Mouse (Mus musculus): ENCODE data around the gene Specc1. TPM values are rescaled to one million over a fixed set of nuclear protein-coding genes. Genes with fewer than 3 reads are reported as not detected.
"Not testable (repeated sequence)": the region's sequence is repeated elsewhere in the genome, so short reads cannot be mapped to it uniquely, and the experiment has no call there.

Specc1 gene
- 10 to 100 TPM; 16.3 to 22.4 TPM for total RNA-seq (2021)
- long read RNA-seq, experiment 1, partial matches to known transcripts, result 0 of 3 reads
- long read RNA-seq, experiment 1, other reads (novel, unspliced or antisense), result 2 of 3 reads
- long read RNA-seq, experiment 2, full-length matches to known transcripts, result 6 of 22 reads
- long read RNA-seq, experiment 2, partial matches to known transcripts, result 3 of 22 reads
- long read RNA-seq, experiment 2, other reads (novel, unspliced or antisense), result 13 of 22 reads

DNA sequence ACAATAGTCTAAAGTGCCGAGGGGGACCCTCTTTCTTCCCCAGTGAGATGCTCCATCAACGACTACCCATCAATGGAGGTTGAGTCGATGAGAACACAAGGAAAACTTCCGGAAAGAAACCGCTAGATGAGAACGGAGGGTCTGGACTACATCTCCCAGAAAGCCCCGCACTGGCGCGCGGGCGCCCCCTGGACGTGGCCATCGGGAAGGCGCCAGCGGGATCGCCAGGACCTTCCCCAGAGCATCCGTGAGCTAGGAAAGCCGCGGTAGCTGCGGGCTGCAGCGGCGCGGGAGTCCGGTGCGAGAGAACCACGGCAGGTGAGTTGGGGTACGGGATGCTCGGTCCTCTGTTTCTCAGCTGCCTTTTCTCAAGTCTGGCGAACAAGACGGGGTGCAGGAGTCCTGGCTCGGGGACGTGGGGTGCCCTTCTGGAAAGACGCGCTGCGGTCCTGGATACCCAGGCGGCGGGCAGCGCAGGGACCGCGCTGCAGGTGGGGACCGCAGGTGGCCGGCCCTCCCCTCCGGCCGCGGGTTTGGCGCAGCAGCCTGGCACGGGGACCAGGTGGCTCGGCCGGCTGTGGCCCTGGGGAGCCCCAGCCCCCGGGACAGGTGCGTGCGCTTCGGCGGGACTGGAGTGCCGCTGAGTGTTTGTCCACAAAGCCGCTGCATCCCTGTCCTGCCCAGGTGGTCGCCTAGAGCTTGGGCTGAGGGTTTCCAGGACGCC, at the start of gene Specc1:
Gene Specc1, plus strand, starts transcription at position 192 of the 724 bp plus-strand sequence.
- DNase-seq (ENCODE audit: low spot score in 2 of 2), result peak; percentile 82 to 89

DNA sequence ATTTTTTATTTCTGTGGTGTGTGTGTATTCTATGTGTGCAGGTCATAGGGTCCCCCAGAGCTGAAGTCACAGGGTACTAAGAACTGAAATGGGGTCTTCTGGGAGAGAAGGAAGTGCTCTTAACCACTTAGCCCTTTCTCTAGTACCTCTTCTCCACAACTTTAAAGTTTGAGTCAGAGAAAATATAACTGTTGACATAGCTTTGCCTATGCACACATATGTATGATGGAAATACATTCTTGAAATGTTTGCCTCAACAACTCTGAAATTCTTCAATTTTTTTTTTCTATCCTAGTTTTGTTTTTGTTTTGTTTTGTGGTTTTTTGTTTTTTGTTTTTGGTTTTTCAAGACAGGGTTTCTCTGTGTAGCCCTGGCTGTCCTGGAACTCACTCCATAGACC, 48.2 kb upstream of the Specc1 start:
- no peak for DNase-seq (ENCODE audit: low spot score in 2 of 2)

- DNase-seq (ENCODE audit: low spot score in 2 of 2), result no peak
Measured at GRCm38 (mm10) chr11:61919702-61920101, 36.9 kb upstream of the Specc1 start.

DNA sequence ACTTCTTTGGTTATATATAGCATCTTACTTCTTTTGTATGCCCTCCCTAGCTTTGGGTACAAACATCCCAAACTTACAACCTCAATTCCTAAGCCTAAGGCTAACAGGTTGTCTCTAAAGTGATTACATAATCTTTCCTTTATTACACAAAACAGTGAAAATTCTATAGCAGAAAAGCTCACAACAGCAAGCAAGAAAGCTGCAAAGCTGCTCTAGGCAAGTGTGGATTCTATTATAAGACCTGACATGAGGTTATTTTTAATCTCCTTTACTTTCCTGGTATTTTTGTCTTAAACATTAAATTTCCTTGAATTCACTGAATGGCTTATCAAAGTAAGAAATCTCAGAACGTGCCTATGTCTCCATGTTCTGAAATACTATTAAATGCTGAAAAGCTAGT, 33.3 kb upstream of the Specc1 start:
- DNase-seq (ENCODE audit: low spot score in 2 of 2), result no peak

- no peak for DNase-seq (ENCODE audit: low spot score in 2 of 2)
Measured at GRCm38 (mm10) chr11:61929323-61930097, 27.1 kb upstream of the Specc1 start.

- peak; percentile 89 to 91 for DNase-seq (ENCODE audit: low spot score in 2 of 2)
Measured at GRCm38 (mm10) chr11:61930098-61930517, 26.5 kb upstream of the Specc1 start, which contains the start of gene Akap10. TSS of gene Akap10 (minus strand) at chr11:61930252.

DNA sequence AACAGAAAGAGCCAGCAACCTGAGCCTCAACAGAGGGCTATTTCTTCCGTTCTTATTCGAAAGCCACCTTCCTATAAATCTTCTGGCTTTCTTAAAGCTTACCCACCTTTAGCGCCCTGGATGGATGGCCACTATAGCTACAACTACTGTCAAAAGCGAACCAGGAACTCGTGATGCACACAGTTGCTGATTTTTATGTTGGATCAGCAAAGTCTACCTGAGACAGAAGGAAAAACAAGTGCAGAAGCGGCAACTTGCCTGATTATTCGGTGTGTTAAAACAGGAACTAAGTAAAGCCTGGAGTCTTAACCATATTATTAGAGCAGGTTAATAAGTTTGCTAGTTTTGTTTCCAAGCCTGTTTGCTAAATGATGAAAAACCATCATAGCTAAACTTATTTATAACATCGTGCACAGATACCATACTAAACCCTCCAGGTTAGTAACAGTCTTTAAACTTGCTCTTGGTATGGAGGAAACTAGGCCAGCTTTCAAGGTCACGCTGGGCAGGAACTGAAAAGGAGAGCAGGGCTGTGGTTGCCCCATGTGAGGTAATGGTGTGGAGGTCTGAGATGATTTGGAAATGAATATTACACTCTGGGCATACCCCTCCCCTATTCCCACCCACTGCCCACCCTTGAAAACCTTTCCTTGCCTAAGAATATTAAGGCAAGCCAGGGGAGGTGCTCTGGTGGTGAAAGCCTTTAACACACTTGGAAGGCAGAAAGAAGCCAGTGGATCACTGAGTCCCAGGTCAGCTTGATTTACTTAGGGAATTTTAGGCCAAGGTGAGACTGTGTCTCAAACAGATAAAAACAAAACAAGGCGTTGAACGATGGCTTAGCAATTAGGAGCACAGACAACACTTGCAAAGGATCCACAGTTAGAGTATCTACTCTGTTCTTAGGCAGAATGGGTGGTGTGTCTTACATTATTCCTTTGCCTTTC, 25.6 kb upstream of the Specc1 start:
- no peak for DNase-seq (ENCODE audit: low spot score in 2 of 2)

- no peak for DNase-seq (ENCODE audit: low spot score in 2 of 2)
Measured at GRCm38 (mm10) chr11:61937761-61938160, 18.8 kb upstream of the Specc1 start.

DNA sequence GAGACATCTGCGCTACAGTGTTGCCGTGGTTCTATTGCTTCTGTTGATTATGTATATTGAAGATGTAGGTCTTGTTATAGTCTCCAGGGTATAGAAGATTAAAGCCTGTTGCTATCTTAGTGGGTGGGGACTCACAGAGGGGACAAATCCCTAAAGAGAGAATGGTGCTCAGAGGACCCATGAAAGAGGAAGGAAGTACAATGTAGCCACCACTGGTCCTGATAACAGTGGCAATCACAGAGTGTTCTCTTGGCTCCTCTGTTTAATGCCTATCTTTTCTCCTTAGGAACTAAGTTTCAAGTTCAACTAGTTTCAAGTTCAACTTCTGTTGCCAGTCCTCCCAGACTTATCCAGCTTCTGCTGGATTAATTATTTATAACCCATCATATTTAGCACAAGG, 13.7 kb upstream of the Specc1 start:
- DNase-seq (ENCODE audit: low spot score in 2 of 2), result no peak

GRCm38 (mm10) chr11:61944417-61944816, 12.1 kb upstream of the Specc1 start:
- no peak for DNase-seq (ENCODE audit: low spot score in 2 of 2)

DNA sequence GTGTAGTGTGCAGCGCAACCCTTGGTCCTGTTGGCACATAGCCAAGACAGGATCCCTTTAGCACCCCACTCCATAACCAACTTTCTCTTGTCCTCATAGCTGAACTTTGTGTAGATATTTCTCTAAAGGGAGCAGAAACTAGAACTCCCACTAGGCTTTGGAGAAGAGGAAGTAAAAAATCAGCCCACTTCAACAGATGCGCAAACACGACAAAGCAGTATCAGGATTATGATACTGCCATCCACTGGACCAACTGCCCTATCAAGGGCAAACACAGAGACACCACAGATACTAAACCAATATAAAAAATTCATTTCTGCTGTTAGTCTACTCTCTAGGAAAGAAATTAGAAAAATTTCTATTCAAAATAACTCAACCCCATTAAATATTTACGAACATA, 10.0 kb upstream of the Specc1 start:
- no peak for DNase-seq (ENCODE audit: low spot score in 2 of 2)

- no peak for DNase-seq (ENCODE audit: low spot score in 2 of 2)
Measured at GRCm38 (mm10) chr11:61949315-61949714, 7.2 kb upstream of the Specc1 start.

GRCm38 (mm10) chr11:61950632-61951031, 5.9 kb upstream of the Specc1 start:
- DNase-seq (ENCODE audit: low spot score in 2 of 2), result peak; percentile 64 to 77

DNA sequence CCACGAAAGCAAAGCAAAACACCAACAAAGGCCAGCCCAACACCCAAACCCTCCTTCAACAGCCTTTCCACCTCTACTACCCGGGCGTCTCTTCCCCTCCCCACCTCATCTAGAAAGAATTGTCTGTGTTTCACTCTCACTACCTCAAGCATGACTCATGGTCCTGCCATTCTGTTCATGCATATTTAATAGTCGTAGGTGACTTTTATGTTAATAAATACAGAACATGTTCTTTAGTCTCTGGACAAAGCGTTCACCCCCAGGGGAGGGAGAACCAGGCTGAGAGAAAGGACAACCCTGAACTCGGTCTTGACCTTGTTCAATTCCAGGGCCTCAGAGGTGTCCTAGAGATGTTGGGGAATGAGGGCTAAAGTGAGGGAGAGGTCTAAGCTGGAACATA, 1.4 kb upstream of the Specc1 start:
- no peak for DNase-seq (ENCODE audit: low spot score in 2 of 2)

GRCm38 (mm10) chr11:61955951-61956350, 612 bp upstream of the Specc1 start:
- DNase-seq (ENCODE audit: low spot score in 2 of 2), result no peak

- DNase-seq (ENCODE audit: low spot score in 2 of 2), result no peak
Measured at GRCm38 (mm10) chr11:61957296-61957813, 792 bp downstream of the Specc1 start.

DNA sequence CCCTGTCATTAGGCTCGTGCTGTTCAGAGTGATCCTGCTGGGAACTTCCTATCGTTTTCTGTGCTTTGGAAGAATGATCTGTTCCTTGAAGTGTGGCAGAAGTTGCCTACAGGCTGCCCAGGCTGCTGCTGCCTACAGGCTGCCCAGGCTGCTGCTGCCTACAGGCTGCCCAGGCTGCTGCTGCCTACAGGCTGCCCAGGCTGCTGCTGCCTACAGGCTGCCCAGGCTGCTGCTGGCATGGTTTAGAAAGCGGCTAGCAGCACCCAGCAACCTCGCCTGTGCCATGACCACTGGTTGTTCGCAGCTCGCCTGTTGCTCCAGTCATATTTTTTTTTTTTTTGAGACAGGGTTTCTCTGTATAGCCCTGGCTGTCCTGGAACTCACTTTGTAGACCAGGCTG, 2.1 kb downstream of the Specc1 start:
- DNase-seq (ENCODE audit: low spot score in 2 of 2), result not testable (repeated sequence)

GRCm38 (mm10) chr11:61960096-61960495, 3.5 kb downstream of the Specc1 start:
- no peak for DNase-seq (ENCODE audit: low spot score in 2 of 2)

GRCm38 (mm10) chr11:61962684-61963083, 6.1 kb downstream of the Specc1 start:
- DNase-seq (ENCODE audit: low spot score in 2 of 2), result no peak

DNA sequence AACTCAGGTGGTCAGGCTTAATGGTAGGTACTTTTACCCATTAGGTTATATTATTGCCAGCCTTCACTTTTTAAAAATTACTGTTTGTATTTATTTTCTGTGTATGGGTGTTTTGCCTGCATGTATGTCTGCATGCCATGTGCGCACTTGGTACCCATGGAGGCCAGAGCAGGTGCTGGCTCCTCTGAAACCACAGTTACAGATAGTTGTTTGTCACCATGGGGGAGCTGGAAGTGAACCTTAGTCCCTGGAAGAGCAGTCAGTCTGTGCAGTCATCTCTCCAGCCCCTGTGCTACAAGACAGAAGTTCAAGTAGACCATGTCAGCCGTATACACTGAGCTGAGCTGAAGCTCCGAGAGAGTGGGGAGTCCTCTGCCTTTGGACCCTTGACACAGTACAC, 6.6 kb downstream of the Specc1 start:
- DNase-seq (ENCODE audit: low spot score in 2 of 2), result no peak

DNA sequence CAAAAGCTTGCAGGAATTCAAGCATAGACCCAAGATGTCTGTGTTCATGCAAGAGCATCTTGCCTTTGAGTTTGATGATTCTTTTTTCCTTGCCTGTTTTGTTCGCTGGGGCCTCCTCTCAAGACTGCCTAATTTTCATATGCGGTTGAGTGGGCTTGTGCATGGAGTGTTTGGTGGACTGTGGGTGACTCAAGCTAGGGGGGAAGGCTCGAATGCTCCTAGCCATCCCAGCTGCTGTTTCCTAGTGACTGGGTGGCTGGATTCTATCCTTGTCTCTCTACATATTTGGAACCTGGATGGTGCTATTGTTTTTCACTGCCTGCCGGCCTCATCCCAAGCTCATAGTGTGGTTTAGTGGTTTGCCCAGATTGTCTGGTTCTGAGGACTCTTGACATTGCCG, 8.0 kb downstream of the Specc1 start:
- DNase-seq (ENCODE audit: low spot score in 2 of 2), result no peak

All from adrenal gland, postnatal 4 days (tissue).